Mouse (Mus musculus): Measurements from ENCODE around the gene Sfxn4.
A peak's percentile ranks its signal among the peaks of the same experiment; 100 is the strongest.
"Not testable (repeated sequence)": the region's sequence is repeated elsewhere in the genome, so short reads cannot be mapped to it uniquely, and the experiment has no call there.

The Sfxn4 gene

GRCm38 (mm10) chr19:60860868-60861700 lies at the start of gene Sfxn4:
Gene Sfxn4, minus strand, starts transcription at chr19:60861479.
- peak; percentile 94 for DNase-seq (ENCODE audit: low read depth, low spot score)

GRCm38 (mm10) chr19:60910304-60910703 lies 49.0 kb upstream of the Sfxn4 start:
- peak; percentile 16 for DNase-seq (ENCODE audit: low read depth, low spot score)

- DNase-seq (ENCODE audit: low read depth, low spot score), result no peak
Measured at GRCm38 (mm10) chr19:60905477-60905876, 44.2 kb upstream of the Sfxn4 start.

GRCm38 (mm10) chr19:60903971-60904370 lies 42.7 kb upstream of the Sfxn4 start:
- peak; percentile 52 for DNase-seq (ENCODE audit: low read depth, low spot score)

GRCm38 (mm10) chr19:60903139-60903538 lies 41.9 kb upstream of the Sfxn4 start:
- DNase-seq (ENCODE audit: low read depth, low spot score), result no peak

GRCm38 (mm10) chr19:60895251-60895880 lies 34.1 kb upstream of the Sfxn4 start:
- DNase-seq (ENCODE audit: low read depth, low spot score), result peak; percentile 63

GRCm38 (mm10) chr19:60891934-60892547 lies 30.8 kb upstream of the Sfxn4 start:
- DNase-seq (ENCODE audit: low read depth, low spot score), result peak; percentile 79

GRCm38 (mm10) chr19:60891123-60891470 lies 29.8 kb upstream of the Sfxn4 start:
- DNase-seq (ENCODE audit: low read depth, low spot score), result peak; percentile 39

GRCm38 (mm10) chr19:60890391-60891122 lies 29.3 kb upstream of the Sfxn4 start:
- DNase-seq (ENCODE audit: low read depth, low spot score), result peak; percentile 88

GRCm38 (mm10) chr19:60889714-60890315 lies 28.5 kb upstream of the Sfxn4 start, which contains the start of gene Grk5:
Gene Grk5, plus strand, starts transcription at chr19:60889749.
- DNase-seq (ENCODE audit: low read depth, low spot score), result peak; percentile 96

- DNase-seq (ENCODE audit: low read depth, low spot score), result no peak
Measured at GRCm38 (mm10) chr19:60889101-60889713, 27.9 kb upstream of the Sfxn4 start.

GRCm38 (mm10) chr19:60887637-60888036 lies 26.4 kb upstream of the Sfxn4 start:
- no peak for DNase-seq (ENCODE audit: low read depth, low spot score)

- DNase-seq (ENCODE audit: low read depth, low spot score), result peak; percentile 35
Measured at GRCm38 (mm10) chr19:60883129-60883528, 21.9 kb upstream of the Sfxn4 start.

- peak; percentile 96 for DNase-seq (ENCODE audit: low read depth, low spot score)
Measured at GRCm38 (mm10) chr19:60874064-60874694, 12.9 kb upstream of the Sfxn4 start, which contains the start of gene Prdx3. Gene Prdx3, minus strand, starts transcription at chr19:60874556.

GRCm38 (mm10) chr19:60873501-60873900 lies 12.2 kb upstream of the Sfxn4 start:
- DNase-seq (ENCODE audit: low read depth, low spot score), result peak; percentile 54

- peak; percentile 41 for DNase-seq (ENCODE audit: low read depth, low spot score)
Measured at GRCm38 (mm10) chr19:60872272-60872671, 11.0 kb upstream of the Sfxn4 start.

GRCm38 (mm10) chr19:60871366-60871765 lies 10.1 kb upstream of the Sfxn4 start:
- peak; percentile 53 for DNase-seq (ENCODE audit: low read depth, low spot score)

- no peak for DNase-seq (ENCODE audit: low read depth, low spot score)
Measured at GRCm38 (mm10) chr19:60870489-60870888, 9.2 kb upstream of the Sfxn4 start.

GRCm38 (mm10) chr19:60866169-60866568 lies 4.9 kb upstream of the Sfxn4 start:
- not testable (repeated sequence) for DNase-seq (ENCODE audit: low read depth, low spot score)

- no peak for DNase-seq (ENCODE audit: low read depth, low spot score)
Measured at GRCm38 (mm10) chr19:60845731-60846130, 15.5 kb downstream of the Sfxn4 start.

Data from A20 (cell line).